Mouse (Mus musculus) intestine, embryonic 16.5 days (tissue): ENCODE data around the gene Cx3cl1. TPM values are rescaled to one million over a fixed set of nuclear protein-coding genes. Genes with fewer than 3 reads are reported as not detected.

Source experiments
- ATAC-seq: fragments of 200-750 bp; cut with Nextera tagmentation; 2 replicates; pipeline ENCODE4 v1.8.0; 2017; ENCODE audit warnings: moderate TSS enrichment, moderate library complexity
- H3K27ac ChIP-seq: fragments of 300-500 bp; sonication (generic); 2 replicates; pipeline ENCODE4 v1.5.1; 2014; ENCODE audit warnings: mild to moderate bottlenecking, low read length
- H3K27me3 ChIP-seq: fragments of 300-500 bp; sonication (generic); replicated peaks from 2 replicates; pipeline ENCODE4 v1.6.1; 2014; ENCODE audit warnings: low read length, control low read depth, mixed read lengths; ENCODE audit not compliant: control insufficient read depth, insufficient read depth
- H3K36me3 ChIP-seq: fragments of 300-500 bp; sonication (generic); 2 replicates; pipeline ENCODE4 v1.6.1; 2014; ENCODE audit warnings: low read length, control low read depth; ENCODE audit not compliant: control insufficient read depth, insufficient read depth
- H3K4me1 ChIP-seq: fragments of 300-500 bp; sonication (generic); 2 replicates; pipeline ENCODE4 v1.6.1; 2014; ENCODE audit warnings: low read length, control low read depth, mixed read lengths; ENCODE audit not compliant: control insufficient read depth, insufficient read depth
- H3K4me2 ChIP-seq: fragments of 300-500 bp; sonication (generic); 2 replicates; pipeline ENCODE4 v1.6.1; 2014; ENCODE audit warnings: low read depth, low read length, control low read depth
- H3K4me3 ChIP-seq: fragments of 300-500 bp; sonication (generic); 2 replicates; pipeline ENCODE4 v1.5.1; 2014; ENCODE audit warnings: mild to moderate bottlenecking, low read length
- H3K9ac ChIP-seq: fragments of 300-500 bp; sonication (generic); 2 replicates; pipeline ENCODE4 v1.6.1; 2014; ENCODE audit warnings: low read depth, low read length
- H3K9me3 ChIP-seq: fragments of 300-500 bp; sonication (generic); 2 replicates; pipeline ENCODE4 v1.6.1; 2016; ENCODE audit warnings: low read length, control low read depth; ENCODE audit not compliant: control insufficient read depth
- WGBS: fragments of 180-500 bp; shearing (Covaris S2); extraction: QIAGEN DNeasy Blood & Tissue Kit; methylation state at CpG from one replicate; pipeline ENCODE4 v1.1.7; 2014; 5-methylcytosine and 5-hydroxymethylcytosine counted together
- polyA plus RNA-seq: library from polyadenylated mRNA; unstranded; fragments of >200 nt; fragmentation: Nextera tagmentation; extraction: Ambion mirVana; gene quantifications from 2 replicates; pipeline ENCODE4 v1.2.1, GENCODE M21; 2015

The Cx3cl1 gene
- polyA plus RNA-seq, 1 experiment from 2014 or later: 34.7 TPM

- H3K4me2 ChIP-seq: no peak overlapping the region
- no peak overlapping the region for H3K9ac ChIP-seq
- no peak overlapping the region for H3K4me3 ChIP-seq
- WGBS: 92% methylated on average over 16 of the region's 16 CpGs
- peaks cover 39% of the 10 kb centered on the region for H3K4me1 ChIP-seq
- no peak overlapping the region; the same call in 1 of the 2 replicates for H3K27ac ChIP-seq
- H3K9me3 ChIP-seq: no peaks in the 10 kb centered on the region
- ATAC-seq: no peak
- H3K27me3 ChIP-seq: no peaks in the 10 kb centered on the region
- no peaks in the 10 kb centered on the region for H3K36me3 ChIP-seq
Observed at GRCm38 (mm10) chr8:94779534-94780294, 7.9 kb downstream of the Cx3cl1 start.

GRCm38 (mm10) chr8:94780491-94781154, 8.8 kb downstream of the Cx3cl1 start:
- H3K9ac ChIP-seq: peak overlapping the region; percentile 29
- H3K9me3 ChIP-seq: no peaks in the 10 kb centered on the region
- 0 out of 2 replicates have a peak overlapping the region, but pooled peaks have one; percentile 1 for H3K4me2 ChIP-seq
- H3K36me3 ChIP-seq: no peaks in the 10 kb centered on the region
- no peaks in the 10 kb centered on the region for H3K27me3 ChIP-seq
- ATAC-seq: no peak
- peak overlapping the region; percentile 75 for H3K27ac ChIP-seq
- peaks cover 43% of the 10 kb centered on the region for H3K4me1 ChIP-seq
- no peak overlapping the region for H3K4me3 ChIP-seq
- 82% methylated on average over 21 of the region's 21 CpGs for WGBS

- H3K9me3 ChIP-seq: no peaks in the 10 kb centered on the region
Observed at GRCm38 (mm10) chr8:94781155-94781837, 9.5 kb downstream of the Cx3cl1 start.

GRCm38 (mm10) chr8:94781838-94782235, 10.0 kb downstream of the Cx3cl1 start:
- Histone ChIP-seq H3K4me1 (peaks cover 43% of the 10 kb centered on the region), H3K9ac (peak overlapping the region; percentile 7; the same call in 1 of the 2 replicates), H3K9me3 (no peaks in the 10 kb centered on the region), H3K36me3 (no peaks in the 10 kb centered on the region), H3K27me3 (no peaks in the 10 kb centered on the region), H3K27ac (peak overlapping the region; percentile 75), H3K4me3 (no peak overlapping the region), H3K4me2 (peak overlapping the region; percentile 13; the same call in 1 of the 2 replicates)
- ATAC-seq: peak; percentile 83
- WGBS: 3% methylated on average over 11 of the region's 11 CpGs

More at GRCm38 (mm10) chr8:94781155-94781837, 9.5 kb downstream of the Cx3cl1 start:
- H3K9ac ChIP-seq: peak overlapping the region; percentile 29; the same call in 1 of the 2 replicates
- peak overlapping the region; percentile 75 for H3K27ac ChIP-seq
- H3K4me2 ChIP-seq: peak overlapping the region; percentile 13; the same call in 1 of the 2 replicates
- no peaks in the 10 kb centered on the region for H3K36me3 ChIP-seq
- 51% methylated on average over 7 of the region's 7 CpGs for WGBS
- no peak overlapping the region for H3K4me3 ChIP-seq
- H3K27me3 ChIP-seq: no peaks in the 10 kb centered on the region
- ATAC-seq: peak; percentile 32
- peaks cover 43% of the 10 kb centered on the region for H3K4me1 ChIP-seq

GRCm38 (mm10) chr8:94783890-94784289, 12.1 kb downstream of the Cx3cl1 start:
- no peak overlapping the region for H3K27ac ChIP-seq
- 75% methylated on average over 4 of the region's 4 CpGs for WGBS

GRCm38 (mm10) chr8:94785247-94785985, 13.6 kb downstream of the Cx3cl1 start:
- ATAC-seq: peak; percentile 43
- H3K4me3 ChIP-seq: no peak overlapping the region
- H3K9ac ChIP-seq: no peak overlapping the region
- WGBS: 49% methylated on average over 12 of the region's 12 CpGs
- peaks cover 27% of the 10 kb centered on the region for H3K4me1 ChIP-seq
- peak overlapping the region; percentile 87 for H3K27ac ChIP-seq
- no peaks in the 10 kb centered on the region for H3K36me3 ChIP-seq
- H3K4me2 ChIP-seq: no peak overlapping the region
- no peaks in the 10 kb centered on the region for H3K9me3 ChIP-seq
- H3K27me3 ChIP-seq: no peaks in the 10 kb centered on the region

More at GRCm38 (mm10) chr8:94783890-94784289, 12.1 kb downstream of the Cx3cl1 start:
- Histone ChIP-seq H3K4me2 (no peak overlapping the region), H3K4me1 (peaks cover 35% of the 10 kb centered on the region), H3K9me3 (no peaks in the 10 kb centered on the region), H3K4me3 (no peak overlapping the region), H3K36me3 (no peaks in the 10 kb centered on the region), H3K9ac (no peak overlapping the region), H3K27me3 (no peaks in the 10 kb centered on the region)
- ATAC-seq: no peak

GRCm38 (mm10) chr8:94785995-94786595, 14.3 kb downstream of the Cx3cl1 start:
- H3K27me3 ChIP-seq: no peaks in the 10 kb centered on the region
- H3K4me2 ChIP-seq: no peak overlapping the region
- no peak for ATAC-seq
- no peak overlapping the region for H3K9ac ChIP-seq
- peaks cover 21% of the 10 kb centered on the region for H3K4me1 ChIP-seq
- H3K36me3 ChIP-seq: no peaks in the 10 kb centered on the region
- WGBS: 60% methylated on average over 6 of the region's 6 CpGs
- peak overlapping the region; percentile 87 for H3K27ac ChIP-seq
- H3K4me3 ChIP-seq: no peak overlapping the region
- no peaks in the 10 kb centered on the region for H3K9me3 ChIP-seq

- H3K4me2 ChIP-seq: no peak overlapping the region
- H3K9me3 ChIP-seq: no peaks in the 10 kb centered on the region
- peak overlapping the region; percentile 67 for H3K27ac ChIP-seq
- peaks cover 16% of the 10 kb centered on the region; the same call in 1 of the 2 replicates for H3K4me1 ChIP-seq
- H3K27me3 ChIP-seq: no peaks in the 10 kb centered on the region
- H3K4me3 ChIP-seq: no peak overlapping the region
- no peak overlapping the region for H3K9ac ChIP-seq
- H3K36me3 ChIP-seq: no peaks in the 10 kb centered on the region
- WGBS: 67% methylated on average over 15 of the region's 15 CpGs
- peak; percentile 73 for ATAC-seq
Observed at GRCm38 (mm10) chr8:94787524-94788501, 16.0 kb downstream of the Cx3cl1 start.
